ENCODE assay signal across 9 mouse cellular contexts in the genomic region with DNA sequence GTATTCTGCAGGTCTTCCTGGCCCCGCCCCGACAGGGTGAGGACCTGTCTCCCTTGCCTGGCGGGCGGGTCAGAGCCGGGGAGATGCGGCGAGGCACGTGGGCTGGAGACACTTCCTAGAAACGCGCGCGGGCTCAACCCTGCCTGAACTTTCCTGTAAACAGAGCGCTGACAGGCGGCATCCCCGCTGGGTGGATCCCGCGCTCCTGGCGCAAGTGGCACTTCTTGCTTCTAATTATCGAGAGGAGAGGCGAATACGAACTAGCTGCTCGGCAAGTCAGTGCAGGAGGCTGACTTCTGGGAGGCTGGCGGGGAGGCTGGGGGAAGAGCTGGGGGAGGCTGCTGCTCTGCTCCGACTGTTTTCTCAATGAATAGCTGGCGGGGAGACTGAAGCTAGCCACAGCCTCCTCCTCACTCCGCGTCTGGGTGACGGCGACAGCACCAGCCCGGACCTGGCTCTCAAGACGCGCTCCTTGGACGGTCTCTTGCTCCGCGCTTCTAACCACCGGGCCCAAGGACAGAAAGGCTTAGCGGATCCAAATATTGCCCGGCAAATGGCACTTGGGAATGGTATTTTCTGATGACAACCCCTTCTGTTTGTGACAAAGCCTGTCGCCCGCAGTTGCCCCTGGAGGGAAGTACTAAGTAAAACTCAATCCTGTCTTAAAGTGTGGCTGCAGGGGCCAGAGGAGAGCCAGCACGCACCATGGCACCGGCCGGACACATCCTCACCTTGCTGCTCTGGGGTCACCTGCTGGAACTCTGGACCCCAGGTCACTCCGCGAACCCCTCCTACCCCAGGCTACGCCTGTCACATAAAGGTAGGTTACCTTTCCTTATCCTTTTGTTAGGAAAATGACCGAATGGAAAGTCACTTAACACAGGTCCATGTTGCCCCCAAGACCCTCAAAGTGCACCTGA. TPM values are rescaled to one million over a fixed set of nuclear protein-coding genes. Genes with fewer than 3 reads are reported as not detected.
DNase-seq lines count a peak whose midpoint lies in the region; ATAC-seq and TF ChIP-seq lines count a peak whose summit lies in the region.
"Had no signal": no experiment of that assay in that cellular context is flagged by ENCODE, and none has a peak within 500 bp of the region (broad histone marks: within the 10 kb centered on the region; RNA-seq: fewer than 3 reads in every experiment).

Sema3e (plus strand) TSS at position 72 of the 920 bp plus-strand sequence.

- peak within 1 kb of the TSS; percentile 89 for H3K4me2 ChIP-seq in forebrain, embryonic 13.5 days
- H3K4me2 ChIP-seq in hindbrain, postnatal 0 days (ENCODE audit: low read depth, low read length) = peak within 1 kb of the TSS; percentile 85

- 0 out of 2 replicates have a peak, but pooled peaks cover 2% of the 10 kb centered on the region for H3K36me3 ChIP-seq in ES-Bruce4 (ENCODE audit: control insufficient read depth, insufficient read depth, low read length, poor library complexity, severe bottlenecking)
- H3K36me3 ChIP-seq in forebrain, embryonic 13.5 days (ENCODE audit: poor library complexity, severe bottlenecking) = no peaks in the 10 kb centered on the region
- no peaks in the 10 kb centered on the region for H3K36me3 ChIP-seq in hindbrain, postnatal 0 days (ENCODE audit: insufficient read depth, low read length)

- peak; percentile 66; the same call in 1 of the 2 replicates for ATAC-seq in cerebellum, adult (ENCODE audit: insufficient number of reproducible peaks, low FRiP score, low TSS enrichment)
- ATAC-seq in forebrain, embryonic 13.5 days = peak; percentile 88
- ATAC-seq in hindbrain, postnatal 0 days = peak; percentile 84
- no peak for ATAC-seq in erythroblast, adult 5-6 weeks (replicated peaks; ENCODE audit: low FRiP score, poor library complexity, severe bottlenecking)

- H3K4me3 ChIP-seq in ES-Bruce4 (ENCODE audit: low read depth, low read length) = peak within 1 kb of the TSS; percentile 73
- peak within 1 kb of the TSS; percentile 54 for H3K4me3 ChIP-seq in forebrain, embryonic 13.5 days
- H3K4me3 ChIP-seq in hindbrain, postnatal 0 days (ENCODE audit: low read length) = peak within 1 kb of the TSS; percentile 57
- H3K4me3 ChIP-seq in left cerebral cortex, adult 2 months = peak within 1 kb of the TSS; percentile 46

- intact Hi-C loops in left cerebral cortex, adult 2 months (cut with DNase I) = loop anchor here (10.0 kb wide), 1 partner anchor 189 kb away; no protein-coding TSS in a partner anchor

- peak; percentile 48 for DNase-seq in hindbrain, postnatal 0 days (ENCODE audit: low spot score)
- peak; percentile 28 to 44 for DNase-seq in left cerebral cortex, adult 2 months (ENCODE audit: extremely low spot score in 1 of 2, low spot score in 2 of 2)
- DNase-seq in lung, postnatal 14 days = peak; percentile 49
- peak; percentile 44 to 45 for DNase-seq in right cerebral cortex, adult 2 months (ENCODE audit: low spot score in 2 of 2)

- no peaks in the 10 kb centered on the region for H3K27me3 ChIP-seq in ES-Bruce4 (ENCODE audit: control insufficient read depth, insufficient read depth, low read length, poor library complexity, severe bottlenecking)
- H3K27me3 ChIP-seq in forebrain, embryonic 13.5 days = no peaks in the 10 kb centered on the region
- no peaks in the 10 kb centered on the region for H3K27me3 ChIP-seq in hindbrain, postnatal 0 days (ENCODE audit: insufficient read depth, low read length)

- TF ChIP-seq CTCF in ES-Bruce4 (IDR thresholded peaks at IDR 0.05; ENCODE audit: low read depth, low read length) = no peak
- no peak for TF ChIP-seq CTCF in hindbrain, postnatal 0 days (IDR thresholded peaks at IDR 0.05; ENCODE audit: low read depth)
- no peak for TF ChIP-seq CTCF in left cerebral cortex, adult 2 months (IDR thresholded peaks at IDR 0.05)

- peak; percentile 57; the same call in 1 of the 2 replicates for TF ChIP-seq EP300 in ES-Bruce4 (IDR thresholded peaks at IDR 0.05; ENCODE audit: insufficient read depth, low read depth, low read length)

- H3K27ac ChIP-seq in ES-Bruce4 (ENCODE audit: insufficient read depth, low read length) = no peak within 1 kb of the TSS; the same call in 1 of the 2 replicates
- no peak within 1 kb of the TSS for H3K27ac ChIP-seq in forebrain, embryonic 13.5 days
- H3K27ac ChIP-seq in hindbrain, postnatal 0 days = no peak within 1 kb of the TSS
- H3K27ac ChIP-seq in left cerebral cortex, adult 2 months = peak within 1 kb of the TSS; percentile 40; the same call in 1 of the 2 replicates

- under 1% methylated on average over 47 of the region's 47 CpGs for WGBS in forebrain, embryonic 13.5 days
- under 1% methylated on average over 47 of the region's 47 CpGs for WGBS in hindbrain, postnatal 0 days

- H3K4me1 ChIP-seq in ES-Bruce4 (ENCODE audit: control insufficient read depth, insufficient read depth, low read length) = no peaks in the 10 kb centered on the region
- peaks cover 13% of the 10 kb centered on the region for H3K4me1 ChIP-seq in forebrain, embryonic 13.5 days
- no peaks in the 10 kb centered on the region; the same call in 1 of the 2 replicates for H3K4me1 ChIP-seq in hindbrain, postnatal 0 days (ENCODE audit: insufficient read depth, low read length)

- peaks cover 9% of the 10 kb centered on the region; the same call in 1 of the 2 replicates for H3K9me3 ChIP-seq in ES-Bruce4 (replicated peaks; ENCODE audit: control insufficient read depth, insufficient read depth, low read length, poor library complexity, severe bottlenecking)
- peaks cover 5% of the 10 kb centered on the region; the same call in 1 of the 2 replicates for H3K9me3 ChIP-seq in forebrain, embryonic 13.5 days (replicated peaks)
- 0 out of 2 replicates have a peak, but pooled peaks cover 4% of the 10 kb centered on the region for H3K9me3 ChIP-seq in hindbrain, postnatal 0 days (ENCODE audit: low read length)

- H3K9ac ChIP-seq in ES-Bruce4 (ENCODE audit: low read depth, poor library complexity, severe bottlenecking) = peak within 1 kb of the TSS; percentile 56
- H3K9ac ChIP-seq in forebrain, embryonic 13.5 days = peak within 1 kb of the TSS; percentile 66
- H3K9ac ChIP-seq in hindbrain, postnatal 0 days (replicated peaks; ENCODE audit: low read length) = peak within 1 kb of the TSS; percentile 45

- no peak for TF ChIP-seq POLR2A in ES-Bruce4 (IDR thresholded peaks at IDR 0.05; ENCODE audit: insufficient read depth, low read length)

RNA-seq across cellular contexts. Expression of gene Sema3e, which starts in this region (rescaled TPM):
- 62.6 and 62.9 TPM in 2 replicates for polyA plus RNA-seq in ES-Bruce4 (2011; ENCODE audit: insufficient read depth, insufficient read length, low read depth, missing spikeins)
- 1.1 TPM in 2 replicates for polyA plus RNA-seq in forebrain, embryonic 13.5 days (2015; fragmentation: Nextera tagmentation; extraction: Ambion mirVana)
- 3.6 and 4.2 TPM in 2 replicates for total RNA-seq in hindbrain, postnatal 0 days (2014; rRNA removed)
- polyA plus RNA-seq in hindbrain, postnatal 0 days (2015; fragmentation: Nextera tagmentation; extraction: Ambion mirVana) = 3.5 and 3.6 TPM in 2 replicates
- total RNA-seq in left cerebral cortex, adult 2 months (2021) = 10 to 100 TPM; 12.2 to 13.0 TPM
- not detected in 2 replicates for total RNA-seq in erythroblast, adult 5-6 weeks (2015; ENCODE audit: low replicate concordance)
- not detected in 2 replicates for total RNA-seq in erythroblast, adult 5-6 weeks (2017; ENCODE audit: low replicate concordance)
- total RNA-seq: neutrophil, adult 5-6 weeks had no signal

Comparison
In these comparisons a context has a peak if more than half of its experiments do, and no peak if none do; other contexts are left out.
1. RNA of gene Sema3e (polyA plus RNA-seq): 62.6 to 62.9 TPM in ES-Bruce4; 3.5 to 3.6 TPM in hindbrain, postnatal 0 days and 1.1 TPM in forebrain, embryonic 13.5 days; every median in the first group is over 10 times any median in the second.
2. Peak in every context shown above with its lines, with median percentiles within 50 percentile points of each other: H3K4me3 ChIP-seq, H3K9ac ChIP-seq and DNase-seq.